Mouse (Mus musculus) CD8-positive naive resting alpha-beta T cell, adult 2 months (primary cell): ENCODE results near the gene P3h1.

ENCODE experiments used
- DNase-seq, 2 experiments: peaks; one replicate each; pipeline ENCODE4 v3.0.0; 2022; ENCODE audit warnings: low read depth in 2 of 2, low spot score in 2 of 2

The P3h1 gene

DNA sequence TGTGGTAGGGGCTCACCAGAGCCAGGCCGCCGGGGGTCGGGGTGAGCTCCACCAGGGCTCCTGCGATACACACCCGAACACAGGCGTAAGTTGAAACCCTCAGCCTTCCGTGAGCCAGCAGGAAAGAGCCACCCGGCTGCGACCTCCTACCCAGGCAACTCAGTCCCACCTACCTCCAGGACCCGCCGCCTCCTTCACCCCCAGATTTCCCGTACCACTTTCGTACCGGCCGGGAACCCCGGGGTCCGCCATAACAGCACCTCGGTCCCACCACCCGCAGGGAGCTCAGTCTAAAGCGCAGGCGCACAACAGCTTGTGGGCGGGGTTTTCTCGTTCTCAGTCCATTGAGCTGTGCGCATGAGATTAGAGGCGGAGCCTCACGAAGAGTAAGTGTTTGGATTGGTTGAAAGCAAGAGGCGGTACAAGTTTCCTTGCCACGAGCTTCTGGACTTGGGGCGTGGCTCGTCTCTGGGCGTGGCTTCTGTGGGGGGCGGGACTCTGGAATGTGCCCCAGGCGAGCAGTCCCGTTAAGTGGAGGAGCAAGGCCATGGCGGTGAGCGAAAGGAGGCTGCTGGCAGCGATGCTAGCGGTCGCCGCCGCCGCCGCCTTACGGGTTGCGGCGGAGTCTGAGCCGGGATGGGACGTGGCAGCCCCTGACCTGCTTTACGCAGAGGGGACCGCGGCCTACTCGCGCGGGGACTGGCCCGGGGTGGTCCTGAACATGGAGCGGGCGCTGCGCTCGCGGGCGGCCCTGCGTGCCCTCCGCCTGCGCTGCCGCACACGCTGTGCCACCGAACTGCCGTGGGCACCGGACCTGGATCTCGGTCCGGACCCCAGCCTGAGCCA lies at the start of gene P3h1, which contains the start of gene AU022252:
Gene P3h1 (plus strand): TSS at position 506 of the 846 bp plus-strand sequence.
Gene AU022252 (minus strand): TSS at position 303 of the 846 bp plus-strand sequence.
- DNase-seq: peak; percentile 98 to 99

DNA sequence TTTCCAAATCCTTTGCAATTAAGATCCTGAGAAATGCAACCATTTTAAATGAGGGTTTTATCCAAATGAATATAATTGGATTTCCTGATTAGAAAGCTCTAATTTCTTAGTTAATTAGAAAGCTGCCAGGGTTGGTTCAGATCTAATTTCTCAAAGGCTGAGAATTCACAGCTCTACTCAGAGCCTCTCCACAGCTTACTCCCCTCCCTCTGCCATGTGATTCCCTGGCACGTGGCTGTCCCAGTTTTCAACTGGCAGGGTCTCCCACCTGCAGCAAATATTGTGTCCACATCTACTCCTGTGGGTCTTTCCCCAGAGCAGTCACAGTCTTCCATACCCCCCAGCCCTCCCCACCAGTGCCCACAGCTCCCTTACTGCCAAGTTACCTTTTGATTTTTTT lies 49.2 kb upstream of the P3h1 start:
- no peak for DNase-seq

DNA sequence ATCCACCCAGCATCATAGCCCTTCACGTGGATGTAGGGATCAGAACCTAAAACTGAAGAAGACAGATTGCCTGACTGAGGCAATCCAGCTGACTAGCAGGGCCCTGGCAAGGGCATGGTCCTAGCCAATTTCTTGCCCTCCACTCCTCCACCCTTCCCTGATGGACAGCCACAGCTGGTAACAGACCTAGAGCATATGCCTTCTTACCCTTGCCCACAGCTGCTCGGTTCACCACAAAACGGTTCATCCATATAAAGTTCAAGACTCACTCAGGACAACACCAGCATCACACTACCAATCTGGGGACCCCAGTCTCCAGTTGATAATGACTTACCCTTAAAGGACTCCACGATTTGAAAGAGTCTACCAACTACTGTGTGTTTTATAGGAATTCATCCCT lies 46.9 kb upstream of the P3h1 start:
- no peak for DNase-seq

DNA sequence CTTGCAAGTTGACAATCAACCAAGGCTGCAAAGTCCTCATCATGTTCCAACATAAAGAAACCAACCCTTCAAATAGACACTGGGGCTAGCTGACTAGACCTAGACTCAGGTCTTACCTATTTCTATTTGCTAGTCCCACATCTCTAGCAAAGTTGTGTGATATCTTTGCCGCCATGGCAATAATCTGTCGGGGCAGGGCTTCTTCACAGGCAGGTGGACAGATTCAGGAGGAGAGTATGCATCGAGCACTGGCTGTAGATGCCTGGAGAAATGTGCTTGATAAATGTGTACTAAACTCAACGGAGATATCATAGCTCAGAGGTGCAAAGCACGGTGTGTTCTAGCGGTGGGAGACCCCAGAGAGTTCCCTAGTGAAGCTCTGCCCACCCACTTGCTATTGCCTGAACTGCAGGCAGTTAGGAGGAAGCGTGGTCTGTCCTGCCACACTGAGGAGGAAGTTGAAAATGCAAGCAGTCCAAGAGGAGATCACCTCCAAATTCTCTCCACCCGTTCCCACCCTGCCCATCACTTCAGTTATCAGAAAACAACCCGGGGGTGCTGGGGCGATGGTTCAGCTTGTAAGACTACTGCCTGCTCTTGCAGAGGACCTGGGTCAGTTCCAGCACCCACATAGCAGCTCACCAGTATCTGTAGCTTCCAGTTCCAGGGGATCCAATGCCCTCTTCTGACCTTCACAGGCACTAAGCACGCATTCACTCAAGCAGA lies 44.5 kb upstream of the P3h1 start:
- no peak for DNase-seq

DNA sequence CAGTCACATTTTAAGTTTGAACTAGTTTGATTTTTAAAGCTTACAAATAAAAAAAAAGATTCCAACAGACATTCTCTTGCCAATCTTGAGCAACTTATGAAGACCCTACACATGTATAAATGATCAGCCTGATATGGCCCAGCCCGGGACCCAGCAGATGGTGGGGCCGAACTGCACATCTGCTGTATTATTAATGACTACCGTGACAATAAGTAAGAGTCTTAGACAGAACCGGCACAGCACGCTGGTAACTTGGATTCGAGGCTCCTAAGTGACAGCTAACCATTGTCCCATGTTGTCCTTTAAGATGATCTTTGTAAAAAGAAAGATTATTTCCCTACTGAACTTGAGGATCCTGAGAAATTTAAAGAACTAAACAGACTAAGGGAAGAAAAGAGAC lies 43.3 kb upstream of the P3h1 start:
- DNase-seq: no peak

DNA sequence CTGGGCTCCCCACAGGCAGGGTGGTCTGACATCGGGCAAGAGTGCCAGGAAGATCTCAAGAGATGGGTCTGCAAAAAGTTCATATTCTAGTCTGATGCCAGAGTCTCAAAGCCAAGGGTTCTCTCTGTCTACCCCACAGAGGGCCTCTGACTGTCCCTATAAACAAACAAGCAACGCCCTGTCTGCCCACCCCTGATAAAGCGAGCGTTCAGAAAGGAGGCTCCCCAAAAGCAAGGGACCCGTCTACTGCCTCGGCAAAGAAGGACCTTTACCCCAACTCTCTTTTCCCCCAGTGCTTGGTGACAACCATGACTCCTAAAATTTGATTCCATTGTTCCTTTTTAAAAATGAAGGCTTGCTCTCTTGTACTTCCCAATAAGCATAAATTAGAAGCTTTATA lies 42.9 kb upstream of the P3h1 start, which contains the start of gene Ermap:
Gene Ermap (minus strand): TSS at position 148 of the 400 bp plus-strand sequence.
- no peak for DNase-seq

DNA sequence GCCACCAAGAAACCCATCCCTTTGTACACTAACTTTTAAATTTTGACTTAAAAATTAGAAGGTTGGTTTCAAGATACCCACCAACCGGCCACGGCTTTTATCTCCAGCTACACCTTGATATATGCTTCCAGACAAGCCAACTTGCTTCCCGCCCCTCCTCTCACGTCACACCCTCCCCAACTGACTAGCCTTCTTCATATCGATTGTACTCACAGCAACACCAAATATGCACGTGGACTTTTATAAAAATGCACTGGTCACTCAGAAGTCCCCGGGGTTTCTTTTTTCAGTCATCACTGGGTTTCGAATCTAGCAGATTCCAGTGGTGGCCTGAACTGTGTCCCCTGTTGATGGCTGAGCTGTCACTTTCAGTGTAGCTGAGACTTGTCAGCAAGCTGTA lies 42.1 kb upstream of the P3h1 start:
- no peak for DNase-seq

DNA sequence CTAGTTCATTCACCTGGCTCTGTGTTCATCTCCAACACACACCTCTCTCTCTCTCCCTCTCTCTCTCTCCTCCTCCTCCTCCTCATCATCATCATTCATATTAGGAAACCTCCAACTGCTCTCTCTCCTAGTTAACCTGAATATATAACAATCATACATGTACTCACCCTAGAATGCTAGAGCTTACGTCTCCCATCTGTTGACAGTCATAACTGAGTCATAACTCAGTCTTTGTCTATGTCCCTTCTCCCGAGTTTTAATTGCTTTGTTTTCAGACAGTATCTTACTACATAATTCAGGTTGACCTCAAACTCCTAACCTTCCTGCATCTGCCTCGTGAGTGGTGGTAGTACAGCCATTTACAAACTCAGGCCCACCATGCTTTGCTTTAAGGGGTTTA lies 41.4 kb upstream of the P3h1 start:
- no peak for DNase-seq

DNA sequence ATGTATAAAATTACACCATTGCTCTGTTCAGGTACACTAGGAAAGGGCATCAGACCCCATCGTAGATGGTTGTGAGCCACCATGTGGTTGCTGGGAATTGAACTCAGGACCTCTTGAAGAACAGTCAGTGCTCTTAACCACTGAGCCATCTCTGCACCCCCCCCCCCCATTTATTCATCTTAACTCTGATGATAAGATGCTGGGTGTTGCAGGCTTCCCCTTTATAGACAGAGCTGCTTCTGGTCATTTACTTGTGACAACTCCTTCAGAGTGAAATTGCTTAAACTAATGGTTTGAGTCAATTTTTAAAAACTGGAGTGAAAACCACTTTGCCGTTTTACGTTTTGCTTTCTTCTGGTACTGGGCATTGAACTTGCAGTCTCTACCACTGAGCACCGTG lies 40.0 kb upstream of the P3h1 start:
- no peak for DNase-seq

DNA sequence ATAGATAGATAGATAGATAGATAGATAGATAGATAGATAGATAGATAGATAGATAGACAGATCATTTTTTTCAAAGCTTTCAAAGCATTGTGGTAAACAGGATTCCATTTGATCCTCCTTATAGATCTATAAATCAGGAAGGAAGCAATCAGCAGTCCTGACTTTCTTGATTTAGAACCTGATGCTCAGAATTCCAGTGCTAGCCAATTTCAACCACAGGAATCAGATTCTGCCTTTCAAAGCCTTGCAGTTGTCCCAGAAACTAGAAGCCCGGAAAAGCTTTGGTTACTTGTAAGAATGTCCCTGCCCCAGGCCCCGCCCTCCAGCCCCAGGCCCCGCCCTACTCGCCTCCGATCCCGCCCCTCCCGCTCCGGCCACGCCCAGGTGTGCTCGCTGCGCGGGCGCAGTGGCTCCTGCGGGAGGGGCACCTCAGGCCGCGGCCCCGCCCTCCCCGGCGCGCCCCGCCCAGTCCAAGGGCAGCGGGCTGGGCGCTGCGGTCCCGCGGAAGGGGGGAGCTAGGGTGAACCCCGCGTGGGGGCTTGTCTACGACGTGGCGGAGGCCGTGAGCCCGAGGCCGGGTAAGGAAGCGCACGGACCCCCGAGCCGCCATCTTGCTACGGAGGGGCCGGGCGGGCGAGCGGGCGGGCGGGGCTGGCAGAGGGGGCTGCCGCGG lies 37.7 kb upstream of the P3h1 start, which contains the start of gene Svbp:
Gene Svbp (plus strand): TSS at position 398 of the 673 bp plus-strand sequence.
- peak; percentile 80 to 82 for DNase-seq

DNA sequence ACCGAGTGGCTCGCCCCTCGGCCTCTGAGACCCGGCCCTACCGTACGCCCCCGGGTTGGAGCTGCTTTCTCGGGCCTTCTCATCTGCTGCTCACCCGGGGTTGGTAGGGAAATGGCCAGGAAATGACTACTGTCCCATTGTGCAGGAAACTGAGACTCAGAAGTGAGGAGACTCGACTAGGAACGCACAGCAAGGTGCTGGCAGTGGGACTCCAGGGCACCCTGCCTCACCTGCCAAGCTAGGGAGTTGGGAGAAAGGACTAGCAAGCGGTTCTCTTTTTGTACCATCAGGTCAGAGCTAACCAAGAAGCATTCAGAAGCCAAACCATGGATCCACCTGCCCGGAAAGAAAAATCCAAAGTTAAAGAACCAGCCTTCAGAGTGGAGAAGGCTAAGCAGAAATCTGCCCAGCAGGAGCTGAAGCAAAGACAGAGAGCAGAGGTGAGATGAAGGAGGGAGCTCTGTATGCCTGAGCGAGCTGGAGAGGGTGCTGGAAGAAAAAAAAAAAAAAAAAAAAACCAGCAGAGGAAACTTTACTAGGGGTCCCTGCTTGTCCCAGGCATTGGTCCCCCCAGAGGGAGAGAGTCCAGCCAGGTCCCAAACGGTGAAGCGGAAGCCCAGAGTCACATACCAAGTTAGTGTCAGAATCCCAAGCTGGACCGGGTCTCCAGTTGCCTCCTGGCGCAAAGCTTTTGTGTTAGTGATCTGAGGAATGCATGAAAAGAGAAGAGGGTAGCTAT lies 37.0 kb upstream of the P3h1 start:
- DNase-seq: no peak

DNA sequence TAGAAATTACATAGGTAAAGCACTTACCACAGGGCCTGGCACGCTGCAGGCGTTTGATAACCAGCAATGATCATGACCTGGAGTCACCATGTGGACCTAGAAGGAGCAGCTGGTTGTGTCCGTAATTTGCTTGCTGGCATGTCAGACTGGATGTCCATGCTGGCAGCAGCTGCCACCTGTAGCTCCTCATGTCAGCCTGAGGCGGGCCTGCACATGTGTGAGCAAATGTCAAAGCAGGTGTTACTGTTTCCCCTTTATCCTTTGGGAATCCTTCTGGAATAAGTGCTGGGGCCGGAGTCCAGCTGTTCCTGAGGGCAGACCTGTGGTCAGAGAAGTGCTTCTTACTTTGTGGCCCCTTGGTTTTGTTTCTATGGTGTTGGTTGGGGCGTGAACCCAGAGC lies 34.6 kb upstream of the P3h1 start:
- DNase-seq: no peak

DNA sequence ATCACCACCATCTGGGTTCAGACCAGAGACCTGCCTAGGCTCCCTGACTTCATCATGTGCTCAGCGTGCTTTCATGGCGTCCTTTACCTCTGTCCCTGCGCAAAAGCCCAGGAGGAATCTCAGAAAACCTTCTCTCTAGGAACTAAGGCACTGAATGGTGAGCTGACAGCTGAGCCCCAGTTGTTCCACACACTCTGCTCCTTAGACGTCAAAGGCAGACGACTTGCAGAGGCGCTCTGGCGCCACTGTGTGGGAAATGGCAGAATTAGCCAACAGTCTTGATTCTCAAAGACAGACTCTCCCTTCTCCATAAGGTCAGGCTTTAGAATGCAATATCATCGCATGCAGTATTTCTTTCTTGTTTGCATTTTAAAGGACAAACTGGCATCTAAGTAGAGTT lies 28.0 kb upstream of the P3h1 start:
- DNase-seq: peak; percentile 23 to 46

DNA sequence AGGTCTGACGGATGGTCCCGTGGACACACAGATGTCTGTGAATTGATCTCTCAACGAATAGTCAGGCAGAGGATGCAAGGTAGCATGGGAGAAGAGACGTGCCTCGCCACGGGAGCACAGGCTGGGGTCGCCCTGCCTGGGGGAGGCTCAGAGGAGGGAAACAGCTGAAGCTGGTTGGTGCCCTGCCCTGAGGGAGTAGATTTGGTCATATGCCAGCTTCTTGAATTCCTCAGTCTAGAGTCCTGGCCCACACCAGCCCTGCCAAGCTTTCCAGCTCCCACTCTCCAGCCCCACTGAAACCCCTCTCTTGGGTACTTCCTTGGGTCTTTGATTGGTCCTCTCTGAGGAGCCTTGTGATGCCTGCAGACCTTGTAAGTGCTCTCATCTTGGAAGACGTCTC lies 16.0 kb upstream of the P3h1 start:
- no peak for DNase-seq

DNA sequence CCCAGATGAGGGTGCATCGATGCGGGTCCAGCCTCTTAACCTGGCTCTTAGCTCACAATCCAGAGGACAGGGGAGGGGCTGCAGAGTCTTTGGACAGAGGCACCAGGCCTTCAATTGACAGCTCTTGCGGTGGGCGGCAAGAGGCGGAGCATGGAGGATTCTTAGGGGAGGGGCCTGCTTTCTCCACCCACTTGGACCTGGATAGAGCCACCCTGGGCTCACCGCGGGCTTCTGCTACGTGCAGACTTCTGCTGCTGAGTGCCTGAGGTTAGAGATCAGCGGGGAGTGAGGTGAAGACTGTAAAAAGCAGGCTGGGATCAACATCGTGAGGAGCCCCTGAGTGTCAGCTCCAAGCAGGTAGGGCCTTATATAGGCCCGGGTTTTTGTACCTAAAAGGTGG lies 14.5 kb upstream of the P3h1 start, which contains the start of gene Tmem269:
Gene Tmem269 (minus strand): TSS at position 49 of the 400 bp plus-strand sequence.
- no peak for DNase-seq

DNA sequence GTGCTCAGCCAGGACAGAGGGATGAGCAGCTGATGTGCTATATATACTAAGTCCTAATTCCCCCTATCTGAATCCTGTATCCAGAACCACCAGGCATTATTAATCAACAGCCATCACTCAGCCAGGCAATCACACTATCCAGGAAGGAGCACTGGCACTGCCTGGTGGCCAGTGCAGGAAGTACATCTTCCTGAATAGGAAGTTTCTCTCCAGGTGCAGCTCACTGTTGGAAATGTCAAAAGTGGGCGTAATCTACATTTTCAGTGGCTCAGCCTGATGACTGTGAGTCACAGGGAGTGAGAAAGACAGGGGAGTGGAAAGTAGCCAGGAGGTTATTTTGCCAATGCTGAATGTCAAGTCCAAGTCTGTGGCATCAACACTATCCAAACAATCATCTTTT lies 9.0 kb upstream of the P3h1 start:
- DNase-seq: peak in 1 of 2 experiments; percentile 18

DNA sequence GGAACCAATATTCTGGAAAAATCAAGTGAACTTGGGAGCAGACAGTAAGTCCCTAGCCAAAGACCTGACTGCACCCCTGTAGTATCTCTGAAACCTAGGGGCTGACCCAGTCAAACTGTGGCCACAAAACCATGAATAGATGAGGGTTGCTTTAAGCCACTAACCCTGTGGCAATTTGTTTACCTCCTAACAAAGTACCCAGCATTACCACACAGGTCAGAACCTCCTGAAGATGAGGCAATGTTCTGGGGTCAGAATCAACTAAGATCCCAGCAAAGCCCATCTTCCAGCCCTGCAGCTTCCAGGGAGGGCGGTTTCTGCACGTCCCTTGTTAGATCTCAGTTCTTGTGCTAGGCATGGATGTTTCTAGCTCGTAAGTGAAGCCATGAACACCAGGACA lies 8.2 kb upstream of the P3h1 start:
- DNase-seq: no peak

DNA sequence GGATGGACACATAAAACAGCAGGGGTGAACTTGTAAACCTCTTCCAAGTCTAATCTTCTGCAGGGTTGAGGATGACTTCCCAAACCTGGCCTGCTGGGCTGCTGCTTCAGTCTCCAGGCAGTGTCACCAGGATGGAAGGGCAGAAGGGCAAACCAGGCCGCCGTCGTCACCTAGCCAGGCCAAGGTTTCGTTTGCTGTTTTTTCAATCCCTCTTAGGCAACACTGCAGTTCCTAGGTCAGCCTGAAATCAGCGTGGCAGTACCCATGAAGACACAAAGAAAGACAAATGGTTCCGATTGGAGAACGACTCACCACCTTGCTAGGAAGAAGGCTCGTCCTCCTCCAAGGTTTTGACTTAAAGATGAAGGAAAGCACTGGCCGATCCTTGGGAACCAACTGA lies 7.0 kb upstream of the P3h1 start:
- DNase-seq: no peak

DNA sequence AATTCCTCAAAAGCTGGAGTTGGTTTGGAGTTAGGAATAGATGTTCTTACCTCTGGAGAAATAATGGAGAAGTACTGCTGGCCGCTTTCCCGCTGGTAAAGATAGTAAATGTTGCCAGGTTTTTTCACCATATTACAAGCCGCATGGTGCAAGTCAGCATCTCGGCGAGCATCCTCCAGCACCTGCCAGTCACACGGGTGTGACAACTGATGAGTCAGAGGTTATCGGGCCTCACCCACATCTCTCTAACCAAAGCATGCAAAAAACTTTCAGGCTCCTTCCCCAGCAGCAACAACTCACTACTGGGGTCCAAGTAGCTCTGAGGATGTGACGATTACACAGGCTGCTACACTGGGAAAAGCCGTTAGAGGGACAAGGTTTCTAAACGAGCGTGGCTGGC lies 6.0 kb upstream of the P3h1 start:
- no peak for DNase-seq

DNA sequence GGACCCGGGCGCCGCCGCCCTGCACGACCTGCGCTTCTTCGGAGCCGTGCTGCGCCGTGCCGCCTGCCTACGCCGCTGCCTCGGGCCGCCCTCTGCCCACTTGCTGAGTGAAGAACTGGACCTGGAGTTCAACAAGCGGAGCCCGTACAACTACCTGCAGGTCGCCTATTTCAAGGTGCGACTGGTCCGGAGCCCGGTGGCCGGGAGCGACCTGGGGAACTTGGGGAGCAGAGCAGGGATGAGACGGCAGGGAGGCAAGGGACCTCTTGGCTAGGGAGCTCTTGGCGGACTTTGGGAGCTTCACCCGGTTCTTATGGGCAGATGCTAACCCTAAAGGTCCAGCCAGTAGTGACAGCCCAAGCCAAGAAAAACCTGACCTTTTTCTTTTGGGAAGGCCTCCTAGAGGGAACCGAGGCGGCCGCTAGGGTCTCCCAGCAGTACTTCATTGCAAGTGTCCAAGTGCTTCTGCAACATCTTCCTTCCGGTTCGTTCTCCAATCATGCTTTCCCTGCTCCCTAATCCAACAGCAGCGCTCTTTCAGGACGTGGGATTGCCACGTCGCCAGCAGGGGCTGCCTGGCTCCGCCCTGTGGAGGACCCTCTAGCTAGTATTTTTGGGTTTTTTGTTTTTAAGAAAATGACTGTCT lies 664 bp downstream of the P3h1 start:
- peak; percentile 23 to 25 for DNase-seq
